Mouse (Mus musculus): ENCODE measurements around the gene Stard3. TPM values are rescaled to one million over a fixed set of nuclear protein-coding genes. Genes with fewer than 3 reads are reported as not detected.

The Stard3 gene
- polyA plus RNA-seq, 1 experiment, result 131 TPM

GRCm38 (mm10) chr11:98320806-98321676, 37.1 kb upstream of the Stard3 start:
- 2% methylated on average over 30 of the region's 30 CpGs for WGBS

GRCm38 (mm10) chr11:98321677-98322003, 36.5 kb upstream of the Stard3 start:
- WGBS, result 12% methylated on average over 5 of the region's 5 CpGs
- Histone ChIP-seq H3K4me1 (ENCODE audit: control insufficient read depth, insufficient read depth, low read length) (no peaks in the 10 kb centered on the region), H3K4me3 (replicated peaks; ENCODE audit: extremely low read depth, low read depth, low read length) (no peak overlapping the region)
- no peak for DNase-seq
- TF ChIP-seq CTCF (IDR thresholded peaks at IDR 0.05; ENCODE audit: insufficient read depth, low read length) (no peak), POLR2A (IDR thresholded peaks at IDR 0.05; ENCODE audit: borderline replicate concordance, extremely low read depth, low read depth, low read length) (no peak)

More at GRCm38 (mm10) chr11:98320806-98321676, 37.1 kb upstream of the Stard3 start:
- H3K4me3 ChIP-seq (replicated peaks; ENCODE audit: extremely low read depth, low read depth, low read length), result no peak overlapping the region
- TF ChIP-seq CTCF (IDR thresholded peaks at IDR 0.05; ENCODE audit: insufficient read depth, low read length) (no peak), POLR2A (IDR thresholded peaks at IDR 0.05; ENCODE audit: borderline replicate concordance, extremely low read depth, low read depth, low read length) (no peak)
- no peak for DNase-seq
- no peaks in the 10 kb centered on the region for H3K4me1 ChIP-seq (ENCODE audit: control insufficient read depth, insufficient read depth, low read length)

GRCm38 (mm10) chr11:98322159-98322558, 36.0 kb upstream of the Stard3 start:
- DNase-seq, result no peak
- Histone ChIP-seq H3K4me3 (replicated peaks; ENCODE audit: extremely low read depth, low read depth, low read length) (no peak overlapping the region), H3K4me1 (ENCODE audit: control insufficient read depth, insufficient read depth, low read length) (no peaks in the 10 kb centered on the region)
- TF ChIP-seq POLR2A (IDR thresholded peaks at IDR 0.05; ENCODE audit: borderline replicate concordance, extremely low read depth, low read depth, low read length) (no peak), CTCF (IDR thresholded peaks at IDR 0.05; ENCODE audit: insufficient read depth, low read length) (no peak)
- WGBS, result 8% methylated on average over 1 of the region's 1 CpGs

GRCm38 (mm10) chr11:98323136-98323866, 34.9 kb upstream of the Stard3 start:
- WGBS, result 5% methylated on average over 10 of the region's 10 CpGs
- Histone ChIP-seq H3K4me3 (replicated peaks; ENCODE audit: extremely low read depth, low read depth, low read length) (no peak overlapping the region), H3K4me1 (ENCODE audit: control insufficient read depth, insufficient read depth, low read length) (peaks cover 7% of the 10 kb centered on the region; the same call in 1 of the 2 replicates)
- TF ChIP-seq POLR2A (IDR thresholded peaks at IDR 0.05; ENCODE audit: borderline replicate concordance, extremely low read depth, low read depth, low read length) (no peak), CTCF (IDR thresholded peaks at IDR 0.05; ENCODE audit: insufficient read depth, low read length) (no peak)
- no peak for DNase-seq

- 2% methylated on average over 9 of the region's 9 CpGs for WGBS
- no peak for DNase-seq
- TF ChIP-seq CTCF (IDR thresholded peaks at IDR 0.05; ENCODE audit: insufficient read depth, low read length), result no peak
- no peak for TF ChIP-seq POLR2A (IDR thresholded peaks at IDR 0.05; ENCODE audit: borderline replicate concordance, extremely low read depth, low read depth, low read length)
- Histone ChIP-seq H3K4me1 (ENCODE audit: control insufficient read depth, insufficient read depth, low read length) (peaks cover 7% of the 10 kb centered on the region; the same call in 1 of the 2 replicates), H3K4me3 (replicated peaks; ENCODE audit: extremely low read depth, low read depth, low read length) (no peak overlapping the region)
Observed at GRCm38 (mm10) chr11:98323933-98324332, 34.2 kb upstream of the Stard3 start.

- no peak for DNase-seq
- Histone ChIP-seq H3K4me1 (ENCODE audit: control insufficient read depth, insufficient read depth, low read length) (peaks cover 7% of the 10 kb centered on the region; the same call in 1 of the 2 replicates), H3K4me3 (replicated peaks; ENCODE audit: extremely low read depth, low read depth, low read length) (no peak overlapping the region)
- WGBS, result 8% methylated on average over 14 of the region's 14 CpGs
- TF ChIP-seq POLR2A (IDR thresholded peaks at IDR 0.05; ENCODE audit: borderline replicate concordance, extremely low read depth, low read depth, low read length) (no peak), CTCF (IDR thresholded peaks at IDR 0.05; ENCODE audit: insufficient read depth, low read length) (no peak)
Observed at GRCm38 (mm10) chr11:98325191-98325820, 32.9 kb upstream of the Stard3 start.

- TF ChIP-seq POLR2A (IDR thresholded peaks at IDR 0.05; ENCODE audit: borderline replicate concordance, extremely low read depth, low read depth, low read length) (no peak), CTCF (IDR thresholded peaks at IDR 0.05; ENCODE audit: insufficient read depth, low read length) (no peak)
- Histone ChIP-seq H3K4me3 (replicated peaks; ENCODE audit: extremely low read depth, low read depth, low read length) (no peak overlapping the region), H3K4me1 (ENCODE audit: control insufficient read depth, insufficient read depth, low read length) (peaks cover 7% of the 10 kb centered on the region; the same call in 1 of the 2 replicates)
- no peak for DNase-seq
- WGBS, result 6% methylated on average over 22 of the region's 22 CpGs
Observed at GRCm38 (mm10) chr11:98325821-98326218, 32.3 kb upstream of the Stard3 start.

- 2% methylated on average over 19 of the region's 19 CpGs for WGBS
- H3K4me1 ChIP-seq (ENCODE audit: control insufficient read depth, insufficient read depth, low read length), result peaks cover 7% of the 10 kb centered on the region; the same call in 1 of the 2 replicates
- TF ChIP-seq CTCF (IDR thresholded peaks at IDR 0.05; ENCODE audit: insufficient read depth, low read length) (no peak), POLR2A (IDR thresholded peaks at IDR 0.05; ENCODE audit: borderline replicate concordance, extremely low read depth, low read depth, low read length) (no peak)
- no peak overlapping the region for H3K4me3 ChIP-seq (replicated peaks; ENCODE audit: extremely low read depth, low read depth, low read length)
- DNase-seq, result no peak
Observed at GRCm38 (mm10) chr11:98326741-98327135, 31.4 kb upstream of the Stard3 start.
